Mouse (Mus musculus): ENCODE results near the gene Plekhm3.

DNA sequence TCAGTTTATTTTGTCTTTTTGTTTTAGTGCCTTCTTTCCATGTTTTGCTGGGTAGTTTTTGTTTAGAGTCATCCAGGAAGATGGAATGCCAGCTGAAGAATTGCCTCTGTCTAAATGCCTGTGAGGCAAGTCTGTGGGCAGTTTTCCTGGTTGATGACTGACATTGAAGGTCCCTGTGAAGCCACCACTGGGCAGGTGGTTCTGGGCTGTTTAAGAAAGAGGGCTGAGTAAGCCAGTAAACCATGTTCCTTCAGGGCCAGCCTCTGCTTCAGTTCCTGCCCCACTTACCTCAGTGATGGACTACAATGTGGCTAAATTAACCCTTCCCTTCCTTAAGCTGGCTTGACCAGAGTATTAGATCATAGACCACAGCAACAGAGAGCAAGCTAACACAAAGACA, 31.6 kb upstream of the Plekhm3 start:
- TF ChIP-seq CTCF (IDR thresholded peaks at IDR 0.05; ENCODE audit: borderline replicate concordance, control insufficient read depth, extremely low read depth, insufficient read depth, low read length, poor library complexity) = no peak
- no peak for TF ChIP-seq POLR2A (IDR thresholded peaks at IDR 0.05; ENCODE audit: control insufficient read depth, extremely low read depth, insufficient read depth, low read length, poor library complexity)

All from thymus, adult 2 months (tissue).